In the genomic region with DNA sequence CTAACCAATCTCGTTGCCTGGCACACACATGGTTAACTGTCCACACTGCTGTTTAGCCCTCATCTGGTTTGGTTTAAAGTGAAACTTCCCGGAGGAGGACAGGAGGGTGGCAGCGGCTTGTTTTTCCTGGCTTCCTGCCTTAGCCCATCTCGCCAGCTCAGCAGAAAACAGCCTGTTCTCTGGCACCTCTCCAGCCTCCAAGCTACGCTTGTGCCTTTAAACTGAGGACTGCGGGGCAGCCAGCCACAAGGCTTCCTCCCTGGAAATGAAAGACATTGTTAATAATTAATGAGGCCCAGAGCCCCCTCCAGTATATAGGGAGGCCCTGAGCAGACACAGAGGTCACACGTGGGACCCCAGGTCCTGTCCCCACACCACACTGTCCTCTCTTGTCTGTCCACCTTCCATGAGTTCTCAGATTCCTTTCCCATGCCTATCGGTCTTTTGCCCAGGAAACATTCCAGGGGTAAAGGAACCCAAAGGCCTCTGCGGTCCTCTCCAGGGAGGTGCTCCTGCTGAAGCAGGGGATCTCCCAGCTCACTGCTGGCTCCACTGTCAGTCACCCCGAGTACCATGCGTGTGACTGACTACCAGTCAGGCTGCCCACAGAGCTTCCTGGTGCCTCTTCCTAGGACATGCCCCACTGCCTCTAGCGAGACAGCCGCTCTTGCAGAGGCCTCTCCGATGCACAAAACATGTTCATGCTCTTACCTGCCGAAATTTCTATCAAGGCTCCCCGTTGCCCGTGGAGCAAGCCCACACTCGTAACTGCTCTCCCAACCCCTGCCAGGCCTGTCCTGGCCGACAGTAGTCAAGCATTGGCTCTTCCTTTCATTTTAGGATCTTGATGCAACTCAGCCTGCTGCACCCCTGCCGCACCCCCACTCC, we compare ENCODE assay signal across 8 mouse cellular contexts.
DNase-seq lines count a peak whose midpoint lies in the region; ATAC-seq lines count a peak whose summit lies in the region.

No protein-coding gene starts in this region.

- peak; percentile 70 for ATAC-seq in hindbrain, embryonic 14.5 days (ENCODE audit: low FRiP score)
- ATAC-seq in lung, embryonic 16.5 days (ENCODE audit: low read depth) = peak; percentile 86
- ATAC-seq in erythroblast, adult 5-6 weeks (replicated peaks; ENCODE audit: low FRiP score, poor library complexity, severe bottlenecking) = no peak

- DNase-seq in adrenal gland, adult 8-10 months = peak; percentile 87
- peak; percentile 77 to 90 for DNase-seq in cerebellum, postnatal 4 days (ENCODE audit: low spot score in 2 of 2)
- DNase-seq in gastrocnemius, adult 8-10 months (ENCODE audit: low spot score in 2 of 2) = peak; percentile 92 to 93
- peak; percentile 86 for DNase-seq in hindbrain, embryonic 14.5 days (ENCODE audit: low spot score)
- peak; percentile 72 to 93 for DNase-seq in layer of hippocampus, postnatal 25 days (ENCODE audit: extremely low spot score in 1 of 2, low spot score in 1 of 2)
- peak; percentile 88 for DNase-seq in right cerebral cortex, postnatal 25 days

- 51% methylated on average over 20 of the region's 20 CpGs for WGBS in hindbrain, embryonic 14.5 days
- 30% methylated on average over 20 of the region's 20 CpGs for WGBS in lung, embryonic 16.5 days

- peaks cover 14% of the 10 kb centered on the region for H3K36me3 ChIP-seq in hindbrain, embryonic 14.5 days (replicated peaks; ENCODE audit: control insufficient read depth, insufficient read depth)
- H3K36me3 ChIP-seq in lung, embryonic 16.5 days (ENCODE audit: control insufficient read depth, insufficient read depth, low read length) = peaks cover 32% of the 10 kb centered on the region

- H3K27ac ChIP-seq in hindbrain, embryonic 14.5 days = peak overlapping the region; percentile 77
- peak overlapping the region; percentile 97 for H3K27ac ChIP-seq in lung, embryonic 16.5 days (ENCODE audit: low read length)

- H3K4me2 ChIP-seq in hindbrain, embryonic 14.5 days (replicated peaks) = no peak overlapping the region
- H3K4me2 ChIP-seq in lung, embryonic 16.5 days (ENCODE audit: low read depth, low read length) = peak overlapping the region; percentile 35; the same call in 1 of the 2 replicates

- no peaks in the 10 kb centered on the region for H3K9me3 ChIP-seq in hindbrain, embryonic 14.5 days (ENCODE audit: control insufficient read depth, low read length)
- no peaks in the 10 kb centered on the region for H3K9me3 ChIP-seq in lung, embryonic 16.5 days (ENCODE audit: control insufficient read depth, low read length)

- no peaks in the 10 kb centered on the region for H3K27me3 ChIP-seq in hindbrain, embryonic 14.5 days (ENCODE audit: control insufficient read depth, insufficient read depth, low read length)
- no peaks in the 10 kb centered on the region for H3K27me3 ChIP-seq in lung, embryonic 16.5 days (ENCODE audit: control insufficient read depth, insufficient read depth, low read depth, low read length)

- no peak overlapping the region for H3K4me3 ChIP-seq in hindbrain, embryonic 14.5 days (replicated peaks; ENCODE audit: low read length)
- H3K4me3 ChIP-seq in lung, embryonic 16.5 days (ENCODE audit: low read length) = no peak overlapping the region

- peaks cover 28% of the 10 kb centered on the region for H3K4me1 ChIP-seq in hindbrain, embryonic 14.5 days (replicated peaks; ENCODE audit: control insufficient read depth, insufficient read depth, low read length)
- H3K4me1 ChIP-seq in lung, embryonic 16.5 days (replicated peaks; ENCODE audit: control insufficient read depth, insufficient read depth, low read length) = peaks cover 35% of the 10 kb centered on the region

- no peak overlapping the region; the same call in 1 of the 2 replicates for H3K9ac ChIP-seq in hindbrain, embryonic 14.5 days
- peak overlapping the region; percentile 39 for H3K9ac ChIP-seq in lung, embryonic 16.5 days (ENCODE audit: low read length)
